Mouse (Mus musculus): Measurements from ENCODE around the gene Igsf23. TPM values are rescaled to one million over a fixed set of nuclear protein-coding genes. Genes with fewer than 3 reads are reported as not detected.
"Not testable (repeated sequence)": the region's sequence is repeated elsewhere in the genome, so short reads cannot be mapped to it uniquely, and the experiment has no call there.

Gene Igsf23
- total RNA-seq (2014; fragmentation: Nextera tagmentation) (3.4 TPM in 1 of 2 replicates, not detected in the other), total RNA-seq (2017) (not detected in 2 replicates)

GRCm38 (mm10) chr7:19950589-19950988 is at the start of gene Igsf23:
Gene Igsf23, minus strand, starts transcription at chr7:19950756.
- no peak for ATAC-seq (replicated peaks; ENCODE audit: poor library complexity, severe bottlenecking)

- not testable (repeated sequence) for ATAC-seq (replicated peaks; ENCODE audit: poor library complexity, severe bottlenecking)
These were observed 46.2 kb upstream of the Igsf23 start for GRCm38 (mm10) chr7:19996721-19997120.

DNA sequence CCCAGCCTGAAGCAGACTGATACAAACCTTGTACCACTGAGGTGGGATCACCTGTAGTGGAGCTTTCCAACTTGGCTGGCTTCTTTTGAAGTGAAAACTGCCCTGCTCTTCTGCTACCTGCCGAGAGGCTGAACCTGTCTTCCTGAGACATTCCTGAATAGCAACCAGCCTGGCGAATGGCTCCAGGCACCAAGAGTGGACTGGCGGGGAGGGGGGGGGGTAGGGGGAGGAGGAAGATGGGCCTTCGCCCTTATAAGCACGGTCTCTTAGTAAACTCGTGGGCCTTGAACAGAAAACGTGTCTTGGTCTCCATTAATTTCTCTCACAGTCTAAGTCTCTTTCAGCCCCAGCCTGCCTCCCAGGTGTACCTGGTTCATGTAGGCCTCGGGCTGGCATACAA is 40.6 kb upstream of the Igsf23 start, which contains the start of gene Nlrp9b:
Gene Nlrp9b, plus strand, starts transcription at position 301 of the 400 bp plus-strand sequence.
- not testable (repeated sequence) for ATAC-seq (replicated peaks; ENCODE audit: poor library complexity, severe bottlenecking)

DNA sequence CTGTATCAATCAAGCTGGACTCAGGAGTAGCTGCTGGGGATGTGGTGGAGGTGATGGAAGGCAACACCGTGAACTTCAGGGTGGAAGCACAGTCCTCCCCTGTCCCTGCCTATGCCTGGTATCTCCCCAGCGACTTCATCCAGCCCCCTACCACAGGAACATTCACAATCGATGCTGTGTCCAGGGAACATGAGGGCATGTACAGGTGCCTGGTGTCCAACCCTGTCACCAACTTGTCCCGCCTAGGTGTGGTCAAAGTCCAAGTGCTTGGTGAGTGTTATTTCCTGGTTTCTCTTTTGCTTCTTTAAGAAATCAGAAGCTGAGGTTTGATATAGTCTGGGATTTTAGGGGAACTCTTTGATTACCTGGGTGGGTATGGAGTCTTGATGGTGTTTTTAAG is 21.0 kb upstream of the Igsf23 start:
- ATAC-seq (replicated peaks; ENCODE audit: poor library complexity, severe bottlenecking), result no peak

GRCm38 (mm10) chr7:19970196-19970595 is 19.6 kb upstream of the Igsf23 start:
- no peak for ATAC-seq (replicated peaks; ENCODE audit: poor library complexity, severe bottlenecking)

GRCm38 (mm10) chr7:19969541-19970090 is 19.1 kb upstream of the Igsf23 start:
- peak; percentile 35; the same call in 1 of the 2 replicates for ATAC-seq (replicated peaks; ENCODE audit: poor library complexity, severe bottlenecking)

DNA sequence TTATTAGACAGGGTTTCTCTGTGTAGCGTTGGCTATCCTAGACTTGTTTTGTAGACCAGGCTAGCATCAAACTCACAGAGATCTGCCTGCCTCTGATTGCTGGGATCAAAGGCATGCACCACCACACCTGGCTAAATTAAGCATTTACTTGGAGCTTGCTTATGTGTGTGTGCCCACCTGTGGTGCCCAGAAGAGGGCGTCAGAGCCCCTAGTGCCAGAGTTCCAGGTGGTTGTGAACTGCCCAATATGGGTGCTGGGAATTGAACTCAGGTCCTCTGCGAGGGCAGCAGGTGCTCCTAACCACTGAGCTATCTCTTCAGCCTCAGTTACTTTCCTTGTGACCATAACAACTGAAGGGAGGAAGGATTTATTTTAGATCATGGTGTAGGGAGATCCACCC is 18.6 kb upstream of the Igsf23 start:
- no peak for ATAC-seq (replicated peaks; ENCODE audit: poor library complexity, severe bottlenecking)

DNA sequence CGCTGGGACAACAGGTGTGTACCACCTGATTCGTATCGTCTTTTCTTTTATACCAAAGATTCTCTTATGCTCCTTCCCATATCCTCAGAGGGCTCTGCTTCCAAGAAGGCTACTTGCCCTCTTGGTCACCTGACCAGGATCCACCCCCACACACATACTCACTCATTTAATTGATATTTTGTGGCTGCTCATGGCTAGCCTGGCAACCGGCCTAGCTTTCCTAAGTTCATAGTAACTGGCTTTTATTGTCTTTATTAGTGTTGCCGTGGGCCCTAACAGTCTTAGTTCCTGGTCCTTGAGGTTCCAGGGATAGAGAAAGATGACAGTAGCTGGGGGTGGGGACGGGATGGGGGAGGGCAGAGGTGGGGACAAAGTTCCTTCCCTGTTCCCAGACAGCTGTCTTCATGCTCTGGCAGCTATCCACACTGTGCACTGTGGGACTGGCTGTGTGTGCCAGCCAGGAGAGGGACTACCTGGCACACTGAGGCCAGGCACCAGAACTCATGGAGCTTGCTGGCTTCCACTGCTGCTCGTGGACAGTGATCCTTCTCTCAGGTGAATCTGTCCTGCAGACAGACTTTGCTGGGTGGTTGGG is 14.5 kb upstream of the Igsf23 start, which contains the start of gene Ceacam20:
Gene Ceacam20, plus strand, starts transcription at position 428 of the 595 bp plus-strand sequence.
- ATAC-seq (replicated peaks; ENCODE audit: poor library complexity, severe bottlenecking), result no peak

GRCm38 (mm10) chr7:19962423-19962822 is 11.9 kb upstream of the Igsf23 start:
- ATAC-seq (replicated peaks; ENCODE audit: poor library complexity, severe bottlenecking), result no peak

DNA sequence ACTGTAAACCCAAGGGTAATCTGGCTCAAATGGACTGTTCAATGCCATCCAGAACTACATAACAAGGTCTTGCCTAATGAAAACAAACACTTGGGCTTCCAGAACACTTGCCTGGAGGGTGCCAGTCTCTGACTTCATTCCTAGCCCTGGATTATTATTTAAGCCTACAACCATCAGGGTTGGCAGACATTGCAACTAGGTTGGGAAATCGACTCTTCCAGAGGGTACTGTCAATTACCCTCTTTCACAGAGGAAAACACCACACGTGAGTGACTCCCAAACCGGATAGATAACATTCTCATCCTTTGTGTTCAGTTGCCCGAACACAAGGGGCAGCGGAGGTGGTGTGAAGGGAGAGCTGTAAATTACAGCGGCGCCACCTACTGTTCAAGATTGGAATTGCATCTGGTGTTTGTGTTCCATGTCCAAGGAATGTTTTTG is 5.8 kb upstream of the Igsf23 start:
- ATAC-seq (replicated peaks; ENCODE audit: poor library complexity, severe bottlenecking), result peak; percentile 96

DNA sequence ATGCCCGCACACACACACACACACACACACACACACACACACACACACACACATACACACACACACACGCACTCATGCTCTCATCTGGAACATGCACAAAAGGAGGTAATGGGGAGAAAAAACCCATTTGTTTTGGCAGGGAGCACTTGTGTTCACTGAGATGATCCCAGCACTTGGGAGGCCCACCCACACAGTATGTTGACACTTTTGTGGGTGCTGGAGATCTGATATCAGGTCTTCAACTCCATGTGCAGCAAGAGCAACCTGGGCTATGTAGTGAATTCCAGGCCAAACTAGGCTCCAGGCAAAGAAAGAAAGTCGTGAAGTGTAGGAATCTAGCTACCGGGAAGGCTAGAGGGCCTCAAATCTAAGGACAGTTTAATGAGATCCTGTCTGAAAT is 5.3 kb upstream of the Igsf23 start:
- peak; percentile 5; the same call in 1 of the 2 replicates for ATAC-seq (replicated peaks; ENCODE audit: poor library complexity, severe bottlenecking)

DNA sequence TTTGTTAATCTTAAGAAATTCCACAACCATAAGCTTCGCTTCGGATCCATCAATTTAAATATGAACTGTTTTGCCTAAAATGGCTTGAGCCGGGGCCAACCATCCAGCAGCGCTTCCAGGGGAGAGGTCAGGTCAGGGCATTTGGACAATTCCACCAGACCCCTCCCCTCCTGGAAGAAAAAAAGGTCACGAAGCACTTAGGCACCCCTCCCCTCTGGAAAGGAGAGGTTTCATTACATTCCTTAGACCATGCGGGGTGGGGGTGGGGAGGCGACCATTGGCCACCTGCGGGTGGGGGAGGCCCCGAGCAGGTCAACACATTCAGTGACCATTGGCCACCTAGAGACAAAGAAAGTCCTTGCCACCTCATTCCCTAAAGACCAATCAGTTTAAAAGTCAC is 2.5 kb upstream of the Igsf23 start:
- no peak for ATAC-seq (replicated peaks; ENCODE audit: poor library complexity, severe bottlenecking)

DNA sequence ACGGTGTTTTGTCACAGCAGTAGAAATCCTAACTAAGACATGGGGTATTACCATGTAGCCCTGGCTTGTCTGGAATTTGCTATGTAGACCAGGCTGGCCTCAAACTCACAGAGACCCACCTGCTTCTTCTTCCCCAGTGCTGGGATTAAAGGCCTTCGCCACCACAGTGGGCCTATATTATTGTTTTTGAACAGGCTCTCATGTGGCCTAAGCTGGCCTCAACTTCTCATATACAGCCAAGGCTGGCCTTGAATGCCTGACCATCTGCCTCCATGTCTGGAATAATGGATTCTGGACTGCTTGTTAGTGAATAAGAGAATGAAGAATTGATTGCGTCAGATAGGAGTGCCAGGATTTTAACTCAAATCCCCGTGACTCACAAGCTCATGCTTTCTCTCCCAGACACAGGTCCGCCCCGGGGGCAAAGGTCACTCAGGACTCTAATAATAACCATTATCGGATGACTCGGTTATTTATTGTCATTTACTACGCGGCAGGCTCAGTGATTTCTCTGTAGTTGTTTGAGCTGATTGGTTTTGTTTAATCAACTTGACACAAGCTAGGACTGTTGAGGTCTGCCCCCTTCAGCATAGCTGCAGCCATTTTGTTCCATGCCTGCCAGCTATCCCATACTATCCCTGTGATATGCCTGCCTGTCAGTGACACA is 1.9 kb upstream of the Igsf23 start:
- ATAC-seq (replicated peaks; ENCODE audit: poor library complexity, severe bottlenecking), result no peak

DNA sequence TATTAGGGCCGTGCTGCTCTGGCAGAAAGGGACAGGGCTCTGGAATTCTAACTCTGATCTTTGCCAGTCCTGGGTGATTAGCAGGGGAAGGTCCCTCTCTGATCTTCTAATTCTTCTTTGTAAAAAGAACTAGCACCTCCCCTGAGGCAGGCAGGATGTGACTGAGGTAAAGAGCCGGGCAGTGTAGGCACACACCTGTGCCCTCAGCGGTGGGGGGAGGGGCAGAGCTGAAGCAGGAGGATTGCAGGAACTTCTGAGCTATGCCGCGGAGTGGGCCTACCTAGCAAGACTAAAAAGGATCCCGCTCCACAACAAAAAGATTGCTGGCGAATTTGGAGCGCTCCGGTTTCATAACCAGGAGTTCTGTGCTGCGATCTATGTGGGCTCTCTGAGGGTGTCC is 560 bp downstream of the Igsf23 start:
- no peak for ATAC-seq (replicated peaks; ENCODE audit: poor library complexity, severe bottlenecking)

DNA sequence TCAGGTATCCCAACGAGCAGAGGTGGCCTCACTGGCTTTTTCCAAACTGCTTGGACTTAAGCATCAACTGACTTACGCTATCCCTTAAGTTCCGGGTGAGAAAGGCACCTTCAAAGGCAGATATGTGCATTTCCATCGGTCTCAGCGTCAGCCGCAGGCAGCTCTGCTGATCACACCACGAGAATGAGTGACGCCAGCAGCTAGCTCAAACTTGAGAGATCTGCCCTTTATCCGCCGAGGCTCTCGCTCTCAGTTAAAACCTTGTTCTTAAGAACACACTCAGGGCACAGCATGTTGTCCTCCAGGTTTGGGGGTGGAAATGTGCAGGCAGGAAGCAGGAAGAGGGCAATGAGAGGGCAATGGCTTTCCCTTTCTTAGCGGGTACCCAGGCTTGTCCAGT is 1.6 kb downstream of the Igsf23 start:
- no peak for ATAC-seq (replicated peaks; ENCODE audit: poor library complexity, severe bottlenecking)

DNA sequence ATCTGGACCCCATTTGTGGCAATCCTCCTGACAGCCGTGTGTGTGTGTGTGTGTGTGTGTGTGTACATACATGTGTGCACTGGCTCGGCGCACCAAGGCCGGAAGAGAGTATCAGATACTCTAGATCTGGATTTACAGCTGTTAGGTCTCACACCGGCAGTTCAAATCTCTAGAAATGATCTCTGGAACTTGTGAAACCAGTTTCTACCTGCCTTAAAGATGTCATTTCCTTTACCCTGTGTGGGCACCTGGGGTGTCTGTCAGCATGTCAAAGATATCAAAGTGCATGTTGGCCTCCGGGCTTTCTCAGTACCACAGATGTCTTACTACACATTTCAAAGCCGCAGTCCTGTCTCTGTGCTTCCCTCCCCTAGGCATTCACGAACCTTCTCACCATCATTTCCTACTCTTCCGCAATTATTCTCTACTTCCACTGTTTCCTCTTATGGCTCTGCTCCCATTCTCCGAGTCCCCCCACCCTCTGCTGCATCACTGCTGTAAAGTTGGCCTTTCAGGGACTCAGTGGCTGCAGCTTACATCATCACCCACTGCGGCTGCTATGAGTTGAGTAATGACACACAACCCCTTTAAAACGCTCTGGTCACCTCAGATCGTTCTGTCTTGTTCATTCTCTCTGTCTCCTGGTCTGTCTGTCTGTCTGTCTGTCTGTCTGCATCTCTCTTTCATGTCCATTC is 4.6 kb downstream of the Igsf23 start:
- peak; percentile 87 for ATAC-seq (replicated peaks; ENCODE audit: poor library complexity, severe bottlenecking)

GRCm38 (mm10) chr7:19945201-19945600 is 5.4 kb downstream of the Igsf23 start:
- peak; percentile 70 for ATAC-seq (replicated peaks; ENCODE audit: poor library complexity, severe bottlenecking)

DNA sequence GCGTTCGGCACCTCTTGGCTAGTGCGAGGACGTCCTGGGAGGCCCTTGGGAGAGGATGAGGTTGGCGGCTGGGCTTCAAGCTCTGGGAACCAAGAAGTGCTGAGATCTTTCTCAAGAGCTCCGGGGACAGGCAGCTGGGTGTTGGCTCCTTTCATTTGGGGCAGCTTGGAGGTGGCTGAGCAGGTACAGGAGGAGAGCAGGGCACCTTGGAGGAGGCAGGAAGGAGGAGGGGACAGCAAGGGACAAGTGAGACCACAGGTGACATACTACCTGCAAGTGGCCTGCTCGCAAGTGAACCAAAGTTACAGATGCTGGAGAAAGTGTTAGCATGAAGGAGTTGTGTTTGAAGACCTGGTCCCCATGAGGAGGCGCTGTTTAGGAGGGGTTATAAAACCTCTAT is 5.8 kb downstream of the Igsf23 start:
- no peak for ATAC-seq (replicated peaks; ENCODE audit: poor library complexity, severe bottlenecking)

DNA sequence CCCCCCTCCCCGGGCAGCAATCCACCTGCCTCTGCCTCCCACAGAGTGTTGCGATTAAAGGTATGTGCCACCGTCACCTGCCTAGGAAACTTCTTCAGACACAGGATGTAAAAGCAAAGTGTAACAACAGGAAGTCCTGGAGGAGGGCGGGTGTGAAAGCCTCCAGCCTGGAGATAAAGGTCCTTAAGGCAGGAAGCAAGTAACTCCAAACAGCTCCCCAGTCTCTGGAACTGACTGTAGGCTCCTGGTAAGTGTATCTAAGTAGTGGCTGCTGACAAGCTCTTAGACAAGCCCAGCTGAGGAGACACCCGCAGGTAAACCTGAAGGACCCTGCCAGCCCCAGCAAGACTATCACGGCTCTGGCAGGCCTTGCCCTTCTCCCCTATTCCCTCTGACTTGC is 10.3 kb downstream of the Igsf23 start:
- no peak for ATAC-seq (replicated peaks; ENCODE audit: poor library complexity, severe bottlenecking)

DNA sequence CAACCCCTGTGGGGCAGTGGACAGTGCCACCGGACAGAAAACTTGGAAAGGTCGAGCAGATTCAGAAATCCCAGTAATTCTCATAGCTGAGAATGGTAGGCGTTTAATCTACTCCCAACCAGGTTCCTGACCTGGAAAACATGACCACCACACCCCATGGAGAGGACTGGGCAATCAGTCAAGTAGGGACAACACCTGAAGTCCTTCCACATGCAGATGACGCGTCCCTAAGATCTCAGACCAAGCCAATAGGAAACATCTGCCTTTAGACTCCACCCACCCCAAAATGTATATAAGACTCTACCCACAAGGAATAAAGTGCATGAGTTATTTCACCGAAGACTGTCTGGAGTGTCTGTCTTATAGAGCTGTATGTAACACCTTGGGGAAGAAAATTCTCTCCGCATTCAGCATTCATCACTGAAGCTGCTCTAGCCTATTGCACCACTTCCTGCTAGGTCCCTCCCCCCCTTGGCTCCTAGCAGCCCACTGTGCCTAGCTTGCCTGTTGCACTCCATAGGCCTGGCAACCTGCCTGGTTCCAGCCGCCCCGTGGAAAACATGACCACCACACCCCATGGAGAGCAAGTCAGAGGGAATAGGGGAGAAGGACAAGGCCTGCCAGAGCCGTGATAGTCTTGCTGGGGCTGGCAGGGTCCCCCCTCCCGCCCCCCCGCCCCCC is 10.9 kb downstream of the Igsf23 start:
- ATAC-seq (replicated peaks; ENCODE audit: poor library complexity, severe bottlenecking), result peak; percentile 84

Data from granulocyte monocyte progenitor cell, adult 5-6 weeks (primary cell).